Mouse (Mus musculus) c-Kit-negative CD71-positive TER-119-positive erythroid progenitor cells, embryonic 14.5 days (primary cell): ENCODE data around the gene Syce1l.
A peak's percentile ranks its signal among the peaks of the same experiment; 100 is the strongest.

Source experiments
- DNase-seq: peaks from one replicate; pipeline ENCODE4 v3.0.0-alpha.2; 2013; ENCODE audit warnings: low read depth, low spot score

Syce1l gene

GRCm38 (mm10) chr8:113642926-113643325 is at the start of gene Syce1l:
Gene Syce1l (plus strand): TSS chr8:113643213.
- DNase-seq: no peak

GRCm38 (mm10) chr8:113598401-113598800 is 44.6 kb upstream of the Syce1l start:
- no peak for DNase-seq

DNA sequence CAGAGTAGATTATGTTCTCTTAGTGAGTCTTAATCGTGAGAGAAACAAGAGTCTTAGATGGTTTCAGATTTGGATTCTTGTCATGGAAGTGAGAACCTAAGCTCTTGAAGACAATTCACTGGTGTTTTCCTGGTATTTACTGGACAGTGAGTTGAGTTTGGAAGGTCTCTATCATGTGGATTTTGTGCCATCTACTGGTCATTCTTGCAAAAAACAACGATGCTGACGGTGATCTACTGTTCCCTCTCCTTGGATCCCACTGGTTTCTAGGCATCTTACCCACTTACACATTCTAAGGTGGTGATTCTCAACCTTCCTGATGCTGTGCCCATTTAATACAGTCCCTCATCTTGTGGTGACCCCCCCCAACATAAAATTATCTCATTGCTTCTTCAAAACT is 10.4 kb upstream of the Syce1l start:
- DNase-seq: no peak

DNA sequence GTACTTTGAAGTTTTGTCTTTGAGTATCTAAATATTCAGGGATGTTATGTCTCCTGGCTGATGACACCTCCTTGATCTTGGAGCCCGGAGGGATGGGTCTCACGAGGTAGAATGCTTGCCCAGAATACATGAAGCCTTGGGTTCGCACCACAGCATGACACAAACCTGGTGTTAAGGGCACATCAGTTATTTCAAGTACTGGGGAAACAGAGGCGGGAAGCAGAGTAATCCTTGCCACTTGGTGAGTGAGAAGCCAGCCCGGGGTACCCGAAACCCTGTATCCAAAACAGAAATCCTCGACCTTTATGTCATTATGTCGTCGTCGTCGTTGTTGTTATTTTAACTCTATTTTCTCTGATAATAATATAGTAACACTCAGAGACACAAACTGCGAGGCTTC is 8.9 kb upstream of the Syce1l start:
- DNase-seq: no peak

GRCm38 (mm10) chr8:113634670-113635591 is 8.1 kb upstream of the Syce1l start, which contains the start of gene Mon1b:
Gene Mon1b (plus strand): TSS chr8:113635587.
- DNase-seq: peak; percentile 98

GRCm38 (mm10) chr8:113635592-113636279 is 7.3 kb upstream of the Syce1l start:
- DNase-seq: no peak

- no peak for DNase-seq
Observed at GRCm38 (mm10) chr8:113636280-113636628, 6.8 kb upstream of the Syce1l start.

DNA sequence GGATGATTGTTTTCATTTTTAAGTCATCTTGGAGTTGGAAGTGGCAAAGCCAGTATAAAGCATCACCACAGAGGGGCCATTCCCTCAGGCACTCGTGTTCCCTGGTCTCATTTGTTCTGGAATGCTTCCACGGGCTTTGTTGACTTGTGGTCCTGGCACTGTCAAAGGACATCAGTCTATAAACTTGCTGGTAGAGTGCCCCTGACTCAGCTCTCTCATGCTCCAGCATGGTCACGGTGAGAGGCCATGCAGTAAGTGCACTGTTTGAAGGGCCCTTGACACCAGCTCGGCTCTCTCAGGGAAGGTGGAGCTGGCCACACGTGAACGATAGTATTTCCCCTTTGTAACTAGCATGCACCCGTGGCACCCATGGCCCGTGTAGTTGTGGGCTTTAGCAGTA is 2.7 kb upstream of the Syce1l start:
- DNase-seq: no peak

- DNase-seq: no peak
Observed at GRCm38 (mm10) chr8:113643479-113644210, 632 bp downstream of the Syce1l start.

DNA sequence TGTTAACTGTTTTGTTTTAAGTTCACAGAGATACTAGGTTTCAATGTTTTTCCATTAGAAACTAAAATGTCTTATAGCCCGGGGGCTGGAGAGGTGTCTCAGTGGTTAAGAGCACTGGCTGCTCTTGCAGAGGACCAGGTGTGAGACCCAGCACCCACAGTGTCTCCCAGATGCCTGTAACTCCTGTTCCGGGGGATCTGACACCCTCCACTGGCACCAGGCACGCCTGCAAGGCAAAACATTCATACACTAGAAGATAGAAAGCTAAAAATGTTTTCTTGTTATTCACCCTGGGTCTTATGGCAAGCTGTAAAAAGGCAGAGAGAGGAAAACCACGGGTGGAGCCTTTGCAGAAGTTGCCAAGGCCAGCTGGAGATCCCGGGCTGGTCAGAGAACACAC is 2.2 kb downstream of the Syce1l start:
- no peak for DNase-seq

GRCm38 (mm10) chr8:113652450-113652849 is 9.4 kb downstream of the Syce1l start:
- DNase-seq: no peak

GRCm38 (mm10) chr8:113653151-113653550 is 10.1 kb downstream of the Syce1l start:
- no peak for DNase-seq

DNA sequence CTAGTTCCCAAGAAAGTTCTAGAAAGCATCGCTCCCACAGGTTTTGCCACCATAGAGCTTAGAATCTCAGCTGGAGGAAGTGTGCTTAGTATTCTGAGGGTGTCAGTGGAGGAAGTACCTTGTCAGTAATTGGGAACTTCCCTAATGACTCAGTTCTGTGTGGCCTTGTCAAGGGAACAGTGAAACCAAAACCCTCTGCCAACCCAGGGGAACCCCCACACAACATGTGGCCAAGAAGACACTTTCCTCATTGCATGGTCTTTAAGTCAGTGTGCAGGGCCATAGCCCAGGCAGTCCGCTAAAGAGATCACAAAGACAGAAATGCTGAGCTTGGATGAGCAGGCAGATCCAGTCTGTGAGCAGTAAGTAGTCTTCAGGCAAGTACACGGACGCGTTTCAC is 13.1 kb downstream of the Syce1l start:
- DNase-seq: no peak

- DNase-seq: no peak
Observed at GRCm38 (mm10) chr8:113656681-113657298, 13.8 kb downstream of the Syce1l start.

- DNase-seq: no peak
Observed at GRCm38 (mm10) chr8:113660128-113660527, 17.1 kb downstream of the Syce1l start.

DNA sequence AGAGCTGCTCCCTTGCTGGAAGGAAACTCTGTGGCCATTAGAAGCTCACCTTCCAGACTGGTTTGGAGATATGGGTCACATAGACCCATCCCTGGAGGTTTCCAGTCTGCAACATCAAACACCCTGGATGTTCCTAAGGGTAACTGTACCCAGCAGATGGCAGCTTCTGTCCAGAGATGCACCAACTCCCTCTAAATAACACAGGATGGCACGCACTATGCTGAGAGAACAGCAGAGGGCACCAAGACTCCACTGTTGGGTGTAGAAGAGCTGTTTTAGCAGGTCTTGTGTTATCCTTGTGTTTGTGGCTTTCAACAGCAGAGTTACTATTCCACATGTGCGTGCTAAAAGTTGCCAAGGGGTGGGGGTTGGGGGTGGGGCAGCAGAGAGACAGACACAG is 21.5 kb downstream of the Syce1l start:
- no peak for DNase-seq

- no peak for DNase-seq
Observed at GRCm38 (mm10) chr8:113665036-113665435, 22.0 kb downstream of the Syce1l start.

DNA sequence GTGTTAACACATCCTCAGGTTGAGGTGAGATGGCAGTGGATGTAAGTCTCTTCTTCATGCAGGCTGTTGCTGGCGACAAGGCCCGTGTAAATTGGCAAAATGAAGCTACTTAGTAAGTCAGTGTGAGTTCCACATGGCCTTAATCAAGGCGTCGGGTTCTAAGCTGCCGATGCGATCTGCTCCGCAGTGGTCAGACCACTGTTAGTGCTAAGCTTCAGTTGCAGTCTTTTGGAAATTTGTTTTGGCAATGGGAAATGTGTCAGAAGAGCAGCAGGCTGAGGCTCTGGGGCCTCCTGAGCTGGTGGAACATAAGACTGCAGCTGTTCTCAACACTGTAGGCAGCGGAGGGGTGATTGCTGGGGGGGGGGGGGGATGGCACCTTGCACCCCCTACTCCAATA is 22.9 kb downstream of the Syce1l start:
- DNase-seq: no peak

- DNase-seq: no peak
Observed at GRCm38 (mm10) chr8:113666714-113667432, 23.9 kb downstream of the Syce1l start.

DNA sequence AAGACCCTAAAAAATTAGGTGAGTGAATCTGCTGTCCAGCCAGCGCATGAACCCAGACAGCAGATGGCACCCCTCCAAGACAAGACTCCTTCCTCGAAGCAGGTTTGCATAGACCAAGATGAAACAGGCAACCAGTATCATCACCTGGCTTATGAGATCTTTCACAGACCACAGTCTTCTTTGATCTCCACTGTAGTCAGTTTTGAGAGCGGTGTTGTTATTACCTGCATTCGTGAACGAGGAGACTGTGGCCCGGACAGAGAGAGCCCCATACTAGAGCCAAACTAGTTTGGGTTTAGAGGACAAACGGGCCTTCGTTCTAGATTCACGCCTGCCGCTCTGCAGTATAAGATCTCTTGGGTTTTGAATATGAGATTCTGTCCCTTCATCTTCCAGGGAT is 26.9 kb downstream of the Syce1l start:
- DNase-seq: no peak

GRCm38 (mm10) chr8:113672599-113673255 is 29.7 kb downstream of the Syce1l start:
- no peak for DNase-seq
